Mouse (Mus musculus) kidney, postnatal 4 days (tissue): Measurements from ENCODE around the gene Mtx1.
"Not testable (repeated sequence)": the region's sequence is repeated elsewhere in the genome, so short reads cannot be mapped to it uniquely, and the experiment has no call there.

Experiments
- DNase-seq, 2 experiments: peaks; one replicate each; pipeline ENCODE4 v3.0.0; 2021; ENCODE audit warnings: mixed read lengths in 2 of 2

The Mtx1 gene

GRCm38 (mm10) chr3:89181749-89182500, 45.0 kb downstream of the Mtx1 start:
- DNase-seq, result no peak

GRCm38 (mm10) chr3:89179056-89179455, 47.8 kb downstream of the Mtx1 start:
- no peak for DNase-seq

DNA sequence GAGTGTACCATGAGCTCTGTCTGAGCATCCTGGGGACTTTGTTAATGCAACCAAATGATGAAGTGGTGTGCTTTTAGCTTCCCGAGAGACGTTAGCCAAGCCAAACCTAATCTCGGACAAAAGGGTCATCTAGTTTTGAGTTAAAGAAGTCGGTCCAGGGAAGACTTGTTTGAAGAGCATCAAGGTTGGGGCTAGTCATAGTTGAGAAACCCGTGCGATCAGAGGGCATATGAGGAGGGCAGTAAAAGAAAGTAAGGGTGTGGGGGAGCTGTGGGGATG, 48.8 kb downstream of the Mtx1 start:
- DNase-seq, result no peak

- DNase-seq, result peak; percentile 87 to 91
These were observed 49.4 kb downstream of the Mtx1 start, which contains the start of gene Scamp3 for GRCm38 (mm10) chr3:89177242-89178106. Gene Scamp3, plus strand, starts transcription at chr3:89177473.

GRCm38 (mm10) chr3:89176421-89176820, 50.5 kb downstream of the Mtx1 start:
- DNase-seq, result no peak

- no peak for DNase-seq
These were observed 51.3 kb downstream of the Mtx1 start for GRCm38 (mm10) chr3:89175544-89175943.

GRCm38 (mm10) chr3:89174844-89175243, 52.0 kb downstream of the Mtx1 start:
- DNase-seq, result no peak

DNA sequence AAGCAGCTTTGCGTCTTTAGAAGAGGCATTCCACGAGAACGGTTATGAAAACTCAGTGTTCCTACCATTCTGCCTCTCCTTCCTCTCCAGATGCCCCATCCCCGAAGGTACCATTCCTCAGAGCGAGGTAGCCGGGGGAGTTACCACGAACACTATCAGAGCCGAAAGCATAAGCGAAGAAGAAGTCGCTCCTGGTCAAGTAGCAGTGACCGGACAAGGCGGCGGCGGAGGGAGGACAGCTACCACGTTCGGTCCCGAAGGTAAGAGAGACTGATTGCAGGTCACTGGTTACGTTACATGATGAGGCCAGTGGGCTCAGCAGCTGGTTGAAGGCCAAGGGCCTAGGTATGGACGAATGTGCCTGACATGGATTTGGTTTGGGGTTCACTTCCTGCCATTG, 59.9 kb downstream of the Mtx1 start:
- no peak for DNase-seq

DNA sequence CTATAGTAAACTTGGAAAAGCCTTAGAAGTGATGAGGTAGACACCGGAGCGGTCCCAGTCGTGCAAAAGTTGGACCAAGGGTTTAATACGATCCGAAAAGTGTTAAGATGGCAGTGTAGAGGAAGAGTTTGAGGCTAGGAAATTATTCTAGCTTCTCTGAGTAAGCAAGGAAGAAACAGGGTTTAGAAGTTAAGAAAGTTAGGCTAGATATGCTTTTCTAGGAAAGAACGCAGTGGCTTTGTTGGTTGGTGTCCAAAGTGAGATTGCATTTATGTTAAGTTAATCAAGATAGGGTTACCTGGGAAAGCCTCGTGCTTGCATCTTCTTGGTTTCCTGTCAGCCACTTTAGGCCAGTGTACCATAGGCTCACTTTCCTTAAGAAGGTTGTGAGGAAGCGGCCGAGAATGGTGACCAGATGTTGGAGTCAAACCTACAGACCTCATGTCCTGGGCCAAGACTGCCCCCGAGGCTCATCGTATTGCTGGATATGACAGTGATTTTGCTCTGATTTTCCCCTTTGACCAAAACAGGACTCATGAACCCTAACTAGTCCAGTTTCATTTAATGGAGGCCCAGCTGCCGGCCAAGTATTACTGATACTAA, 61.5 kb downstream of the Mtx1 start:
- peak in 1 of 2 experiments; percentile 7 for DNase-seq

DNA sequence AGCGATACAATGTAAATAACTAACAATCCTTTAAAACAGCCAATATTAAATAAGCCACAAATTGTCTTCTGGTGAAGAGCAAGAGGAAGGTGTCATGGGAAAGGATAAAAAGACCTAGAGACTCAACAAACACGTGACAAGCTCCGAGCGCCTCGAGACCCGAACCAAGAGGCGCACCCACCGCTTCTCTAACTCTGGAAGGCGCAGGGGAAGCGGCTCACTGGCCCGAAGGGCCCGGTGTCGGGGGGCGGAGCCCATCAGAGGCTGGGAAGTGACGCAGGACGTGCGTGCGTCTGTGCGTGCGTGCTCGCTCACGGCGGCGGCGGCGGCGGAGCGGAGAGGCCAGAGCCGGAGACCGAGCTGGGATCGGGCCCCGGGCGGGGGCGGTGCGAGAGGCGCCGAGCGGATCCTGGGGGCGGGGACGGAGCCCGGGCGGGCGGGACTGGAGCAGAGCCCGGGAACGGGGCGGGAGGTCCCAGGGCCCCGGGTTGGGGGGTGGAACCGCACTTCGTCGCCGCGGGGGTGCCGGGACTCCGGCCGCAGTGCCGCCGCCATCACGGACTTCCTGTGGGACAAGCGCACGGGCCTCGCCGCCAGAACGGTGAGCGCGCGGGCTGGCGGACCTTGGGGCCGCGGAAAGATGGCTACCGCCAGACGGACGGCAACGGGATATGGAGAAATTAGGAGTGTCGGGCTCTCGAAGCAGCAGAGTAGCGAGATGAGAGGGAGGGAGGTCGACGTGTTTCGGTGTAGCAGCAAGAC, 62.2 kb downstream of the Mtx1 start, which contains the start of gene Clk2:
Clk2 (plus strand) TSS at position 290 of the 762 bp plus-strand sequence.
- peak; percentile 95 to 97 for DNase-seq

- no peak for DNase-seq
These were observed 63.1 kb downstream of the Mtx1 start for GRCm38 (mm10) chr3:89163643-89164245.

DNA sequence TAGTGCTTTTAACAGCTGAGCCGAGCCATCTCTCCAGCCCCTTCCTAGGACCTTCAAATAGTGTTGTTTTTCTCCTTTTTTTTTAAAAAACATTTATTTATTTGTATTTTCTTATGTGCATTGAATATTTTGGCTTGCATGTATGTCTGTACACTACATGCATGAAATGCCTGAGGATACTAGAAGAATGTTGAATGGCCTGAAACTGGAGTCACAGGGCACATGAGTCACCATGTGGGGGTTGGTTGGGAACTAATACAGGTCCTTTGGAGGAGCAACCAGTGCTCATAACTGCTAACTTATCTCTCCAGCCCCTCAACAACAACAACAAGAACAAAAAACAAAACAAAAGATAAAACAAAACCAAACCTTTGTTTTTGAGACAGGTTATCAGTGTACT, 63.8 kb downstream of the Mtx1 start:
- no peak for DNase-seq

DNA sequence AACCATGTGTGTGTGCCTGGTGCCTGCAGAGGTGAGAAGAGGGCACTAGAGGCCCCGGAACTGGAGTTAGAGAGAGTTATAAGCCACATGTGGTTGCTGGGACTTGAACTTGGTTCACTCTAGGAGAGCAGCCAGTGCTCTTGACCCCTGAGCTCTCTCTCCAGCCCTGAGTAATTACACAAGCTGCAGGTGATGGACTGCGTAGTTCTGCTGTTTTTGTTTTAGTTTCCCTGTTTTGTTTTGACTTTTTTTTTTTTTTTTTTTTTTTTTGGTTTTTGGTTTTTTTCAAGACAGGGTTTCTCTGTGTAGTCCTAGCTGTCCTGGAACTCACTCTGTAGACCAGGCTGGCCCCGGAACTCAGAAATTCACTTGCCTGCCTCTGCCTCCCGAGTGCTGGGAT, 65.1 kb downstream of the Mtx1 start:
- DNase-seq, result no peak

- DNase-seq, result not testable (repeated sequence)
These were observed 65.7 kb downstream of the Mtx1 start for GRCm38 (mm10) chr3:89161207-89161606.

DNA sequence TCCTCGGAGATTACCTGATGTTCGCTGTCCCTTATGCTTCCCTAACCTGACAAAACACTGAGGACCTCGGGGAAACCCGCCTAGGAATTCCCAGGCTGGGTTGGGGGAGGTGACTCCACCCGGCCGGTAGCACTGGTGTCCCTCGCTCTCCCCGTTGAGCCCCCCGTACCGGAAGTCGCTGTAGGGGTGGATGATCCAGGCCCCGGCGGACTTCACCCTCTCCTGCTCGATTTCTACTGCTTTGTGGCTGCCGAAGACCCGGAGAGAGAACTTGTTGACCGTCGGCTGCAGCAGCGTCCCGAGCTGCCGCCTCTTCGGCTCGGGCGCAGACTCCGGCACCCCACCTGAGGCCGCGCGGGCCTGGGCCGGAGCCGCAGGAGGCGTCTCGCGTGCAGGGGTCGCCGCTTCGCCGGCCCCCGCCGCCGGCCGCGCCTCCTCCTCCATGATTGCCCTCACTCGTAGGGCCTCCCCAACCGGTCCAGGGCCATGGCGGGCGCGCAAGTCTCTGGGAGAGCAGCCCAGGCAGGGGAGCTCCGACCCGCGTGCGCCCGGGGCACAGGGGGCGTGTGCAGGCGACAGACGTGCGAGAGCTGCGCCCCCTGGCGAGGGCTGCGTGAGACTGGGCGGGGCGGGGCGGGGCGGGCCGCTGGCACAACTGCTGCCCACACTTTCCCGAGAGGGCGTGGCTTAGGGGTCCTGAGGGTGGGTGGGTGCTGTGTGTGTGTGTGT, 67.1 kb downstream of the Mtx1 start, which contains the start of gene Hcn3:
Hcn3 (minus strand) TSS at position 581 of the 729 bp plus-strand sequence.
- peak; percentile 86 to 90 for DNase-seq

- DNase-seq, result peak; percentile 89 to 90
These were observed 67.7 kb downstream of the Mtx1 start for GRCm38 (mm10) chr3:89159211-89159610.
